Mouse (Mus musculus) intestine, postnatal 0 days (tissue): ENCODE results near the gene Dut. TPM values are rescaled to one million over a fixed set of nuclear protein-coding genes. Genes with fewer than 3 reads are reported as not detected.

ENCODE experiments used
- ATAC-seq: fragments of 200-750 bp; cut with Nextera tagmentation; 2 replicates; pipeline ENCODE4 v1.8.0; 2017; ENCODE audit warnings: mild to moderate bottlenecking, moderate TSS enrichment, moderate library complexity
- H3K27ac ChIP-seq: fragments of 300-500 bp; sonication (generic); 2 replicates; pipeline ENCODE4 v1.5.1; 2014; ENCODE audit warnings: mild to moderate bottlenecking, low read depth, low read length, moderate library complexity
- H3K27me3 ChIP-seq: fragments of 300-500 bp; sonication (generic); replicated peaks from 2 replicates; pipeline ENCODE4 v1.6.1; 2014; ENCODE audit warnings: low read length, mixed read lengths; ENCODE audit not compliant: control insufficient read depth, insufficient read depth
- H3K36me3 ChIP-seq: fragments of 300-500 bp; sonication (generic); 2 replicates; pipeline ENCODE4 v1.6.1; 2014; ENCODE audit warnings: mild to moderate bottlenecking, moderate library complexity; ENCODE audit not compliant: control insufficient read depth, insufficient read depth
- H3K4me1 ChIP-seq: fragments of 300-500 bp; sonication (generic); replicated peaks from 2 replicates; pipeline ENCODE4 v1.6.1; 2014; ENCODE audit warnings: antibody characterized with exemption, low read length, mixed read lengths; ENCODE audit not compliant: control insufficient read depth, insufficient read depth
- H3K4me2 ChIP-seq: fragments of 300-500 bp; sonication (generic); replicated peaks from 2 replicates; pipeline ENCODE4 v1.6.1; 2014; ENCODE audit warnings: low read depth, mild to moderate bottlenecking, moderate library complexity
- H3K4me3 ChIP-seq: fragments of 300-500 bp; sonication (generic); 2 replicates; pipeline ENCODE4 v1.5.1; 2014; ENCODE audit warnings: low read depth, low read length
- H3K9ac ChIP-seq: fragments of 300-500 bp; sonication (generic); 2 replicates; pipeline ENCODE4 v1.6.1; 2014; ENCODE audit warnings: mild to moderate bottlenecking, low read depth, low read length
- H3K9me3 ChIP-seq: fragments of 300-500 bp; sonication (generic); 2 replicates; pipeline ENCODE4 v1.6.1; 2016; ENCODE audit warnings: mixed run types; ENCODE audit not compliant: control insufficient read depth
- CTCF ChIP-seq: sonication (generic); IDR thresholded peaks from 2 replicates; pipeline ENCODE4 v1.5.1; 2016; ENCODE audit warnings: low read depth, mild to moderate bottlenecking, control low read depth, antibody characterized with exemption, moderate library complexity
- WGBS: fragments of 180-500 bp; shearing (Covaris S2); extraction: QIAGEN DNeasy Blood & Tissue Kit; methylation state at CpG from one replicate; pipeline ENCODE4 v1.1.7; 2014; 5-methylcytosine and 5-hydroxymethylcytosine counted together
- polyA plus RNA-seq: library from polyadenylated mRNA; unstranded; fragments of >200 nt; fragmentation: Nextera tagmentation; extraction: Ambion mirVana; gene quantifications from 2 replicates; pipeline ENCODE4 v1.2.1, GENCODE M21; 2015

The Dut gene
- polyA plus RNA-seq, 1 experiment from 2014 or later, result 48.5 TPM

DNA sequence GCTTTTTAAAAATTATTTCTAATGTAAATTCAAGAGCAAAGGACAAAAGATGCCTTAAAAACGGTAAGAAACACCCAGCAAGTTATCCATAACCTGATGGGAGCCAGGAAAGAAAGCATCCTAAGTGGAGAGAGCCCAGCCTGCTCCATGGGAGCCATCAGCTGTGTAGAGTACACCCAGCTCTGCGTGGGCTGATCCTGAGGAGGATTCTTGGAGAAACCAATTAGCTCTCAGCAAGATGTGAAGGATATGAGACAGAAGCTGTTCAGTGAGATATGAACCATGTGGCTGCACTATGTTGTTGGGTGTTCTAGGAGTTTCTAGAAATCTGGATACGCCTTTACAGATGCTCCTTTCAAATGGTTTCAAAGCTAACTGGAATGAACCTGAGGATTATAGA is 58.7 kb downstream of the Dut start:
- Histone ChIP-seq H3K4me2 (no peak overlapping the region), H3K9ac (no peak overlapping the region), H3K4me3 (no peak overlapping the region), H3K9me3 (no peaks in the 10 kb centered on the region), H3K27ac (no peak overlapping the region), H3K4me1 (no peaks in the 10 kb centered on the region), H3K36me3 (peaks cover 19% of the 10 kb centered on the region; the same call in 1 of the 2 replicates), H3K27me3 (no peaks in the 10 kb centered on the region)
- 84% methylated on average over 3 of the region's 3 CpGs for WGBS
- ATAC-seq, result no peak
- no peak for TF ChIP-seq CTCF

Other genes starting within 250 kb of the Dut start
- 0.52 TPM in 1 of 2 replicates, not detected in the other for gene Slc24a5, start 179.1 kb upstream of the Dut start, polyA plus RNA-seq
- gene Myef2, start 123.5 kb upstream of the Dut start, polyA plus RNA-seq, result 22.7 and 23.0 TPM in 2 replicates
- gene Ctxn2, start 110.5 kb upstream of the Dut start, polyA plus RNA-seq, result 0.12 TPM in 1 of 2 replicates, not detected in the other
- not detected in 2 replicates for gene Slc12a1, start 94.7 kb upstream of the Dut start, polyA plus RNA-seq